Mouse (Mus musculus) effector memory CD4-positive, alpha-beta T cell, adult 5 months (primary cell): Measurements from ENCODE around the gene Zbtb4. TPM values are rescaled to one million over a fixed set of nuclear protein-coding genes. Genes with fewer than 3 reads are reported as not detected.

ENCODE experiments used
- polyA plus RNA-seq: library from polyadenylated mRNA; unstranded; fragments of 100-300 nt; shearing (Covaris generic); gene quantifications from one replicate; pipeline ENCODE4 v1.2.1, GENCODE M21; 2017

Gene Zbtb4
- polyA plus RNA-seq: 7.6 TPM

DNA sequence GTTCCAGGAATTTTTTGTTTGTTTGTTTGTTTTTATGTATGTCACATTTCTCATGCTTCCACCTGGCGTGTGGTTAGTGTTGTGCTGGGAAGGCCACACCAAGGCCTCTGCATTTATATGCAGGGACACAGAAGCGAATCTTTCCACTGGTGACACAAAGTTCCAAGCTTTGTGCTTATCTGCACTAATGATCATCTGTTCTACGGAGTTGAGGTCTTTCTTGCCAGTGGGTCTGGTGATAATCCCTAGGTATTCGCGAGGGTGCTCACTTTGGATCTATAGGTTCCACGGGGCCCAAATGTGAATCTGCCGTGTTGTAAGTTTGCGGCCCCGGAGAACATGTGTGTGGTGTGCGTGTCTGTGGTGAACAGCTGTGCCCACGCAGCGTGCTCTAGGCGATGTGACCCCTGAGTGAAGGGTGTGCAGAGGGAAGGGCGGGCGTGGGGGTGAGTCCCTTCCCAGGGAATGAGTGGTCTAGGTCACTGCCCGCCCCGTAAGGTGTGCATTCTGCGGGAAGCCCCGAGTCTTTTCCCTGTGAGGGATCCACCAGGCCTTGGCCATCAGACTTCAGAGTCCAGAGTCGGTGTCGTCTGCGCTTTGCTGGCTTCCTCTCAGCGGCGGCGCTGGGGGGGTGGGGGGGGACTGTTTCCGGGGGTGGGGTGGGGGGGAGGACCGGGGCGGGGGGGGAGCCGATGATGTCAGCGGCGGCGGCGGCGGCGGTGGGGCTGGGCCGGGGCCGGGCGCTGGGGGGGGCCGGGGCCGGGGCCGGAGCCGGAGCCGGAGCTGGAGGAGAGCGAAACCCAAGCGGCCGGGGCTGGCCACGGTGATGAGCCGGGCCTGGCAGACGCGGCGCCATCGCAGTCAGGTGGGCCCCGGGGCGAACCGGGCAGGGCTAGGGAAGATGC, at the start of gene Zbtb4:
TSS of gene Zbtb4 (plus strand) at position 692 of the 905 bp plus-strand sequence.

DNA sequence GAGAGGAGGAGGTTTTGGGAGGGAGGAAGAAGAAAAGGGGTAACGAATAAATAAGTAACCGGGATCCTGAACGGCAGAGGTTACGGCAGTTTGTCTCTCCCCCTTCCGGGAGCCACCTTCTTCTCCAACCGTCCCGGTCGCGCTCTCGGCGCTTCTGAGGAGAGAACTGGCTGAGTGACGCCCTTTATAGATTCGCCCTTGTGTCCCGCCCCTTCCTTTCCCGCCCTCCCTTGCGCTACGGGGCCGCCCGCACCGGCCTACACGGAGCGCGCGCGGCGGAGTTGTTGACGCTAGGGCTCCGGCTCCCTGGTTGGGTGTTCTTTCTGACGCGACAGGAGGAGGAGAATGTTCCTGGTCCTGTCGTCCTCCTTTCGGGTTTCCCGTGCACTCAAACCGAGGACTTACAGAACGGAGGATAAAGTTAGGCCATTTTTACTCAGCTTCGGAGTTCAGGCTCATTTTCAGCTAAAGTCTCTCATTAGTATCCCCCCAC, 7.2 kb upstream of the Zbtb4 start, which contains the start of gene Polr2a:
TSS of gene Polr2a (minus strand) at position 160 of the 493 bp plus-strand sequence.

DNA sequence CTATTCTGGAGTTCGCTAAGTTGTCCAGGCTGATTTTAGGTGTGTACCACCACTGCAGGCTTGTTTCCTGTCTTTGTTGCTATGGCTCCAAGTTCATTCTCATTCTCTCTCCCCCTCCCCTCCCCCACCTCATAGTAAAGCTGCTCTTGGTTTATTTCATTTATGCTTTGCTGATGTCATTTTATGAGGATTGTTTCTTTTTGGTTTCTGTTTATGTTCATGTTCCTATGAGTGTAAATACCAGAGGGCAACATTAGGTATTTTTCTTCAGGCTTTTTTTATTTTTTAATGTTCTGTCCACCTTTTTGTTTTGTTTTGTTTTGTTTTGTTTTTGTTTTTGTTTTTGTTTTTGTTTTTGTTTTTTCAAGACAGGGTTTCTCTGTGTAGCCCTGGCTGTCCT, 3.8 kb upstream of the Zbtb4 start, which contains the start of gene Slc35g3:
TSS of gene Slc35g3 (minus strand) at position 101 of the 400 bp plus-strand sequence.

DNA sequence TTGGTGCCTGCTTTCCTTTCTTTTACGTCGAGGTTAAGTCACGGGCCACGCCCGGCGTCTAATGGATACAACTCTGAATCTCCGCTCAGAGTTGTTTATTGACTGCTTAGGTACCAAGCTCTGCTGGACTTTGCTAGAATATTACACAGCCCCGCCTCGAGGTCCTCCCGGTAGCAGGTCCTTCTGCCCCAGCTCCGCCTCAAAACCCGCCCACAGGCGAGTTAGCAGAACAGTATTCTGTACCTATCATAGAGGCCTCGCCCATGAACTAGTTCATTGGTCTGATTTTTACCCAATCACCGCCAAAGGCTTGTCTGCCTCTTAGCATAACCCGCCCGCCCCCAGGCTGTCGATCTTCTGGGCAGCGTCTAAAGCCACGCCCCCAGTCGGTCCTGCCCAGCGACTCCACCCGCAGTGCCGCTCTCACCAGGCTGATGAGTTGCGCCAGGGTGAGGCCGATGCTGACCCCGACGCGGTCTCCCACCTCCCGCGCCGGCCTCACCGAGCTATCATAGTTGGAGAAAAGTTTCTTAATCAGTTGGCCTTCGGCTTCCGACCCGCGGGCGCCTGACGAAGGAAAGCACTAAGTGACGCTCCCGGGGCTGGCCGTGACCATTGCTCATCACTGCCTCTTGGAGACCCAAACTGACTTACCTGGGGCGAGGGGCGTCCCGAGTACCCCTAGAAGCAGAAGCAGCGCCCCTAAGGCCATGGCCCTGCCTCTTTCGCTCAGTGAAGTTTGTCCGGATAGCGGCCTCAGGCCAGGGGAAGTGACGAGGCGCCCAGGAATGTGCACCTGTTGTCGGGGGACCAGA, 29.7 kb downstream of the Zbtb4 start, which contains the start of gene Chrnb1:
TSS of gene Chrnb1 (minus strand) at position 776 of the 815 bp plus-strand sequence.

DNA sequence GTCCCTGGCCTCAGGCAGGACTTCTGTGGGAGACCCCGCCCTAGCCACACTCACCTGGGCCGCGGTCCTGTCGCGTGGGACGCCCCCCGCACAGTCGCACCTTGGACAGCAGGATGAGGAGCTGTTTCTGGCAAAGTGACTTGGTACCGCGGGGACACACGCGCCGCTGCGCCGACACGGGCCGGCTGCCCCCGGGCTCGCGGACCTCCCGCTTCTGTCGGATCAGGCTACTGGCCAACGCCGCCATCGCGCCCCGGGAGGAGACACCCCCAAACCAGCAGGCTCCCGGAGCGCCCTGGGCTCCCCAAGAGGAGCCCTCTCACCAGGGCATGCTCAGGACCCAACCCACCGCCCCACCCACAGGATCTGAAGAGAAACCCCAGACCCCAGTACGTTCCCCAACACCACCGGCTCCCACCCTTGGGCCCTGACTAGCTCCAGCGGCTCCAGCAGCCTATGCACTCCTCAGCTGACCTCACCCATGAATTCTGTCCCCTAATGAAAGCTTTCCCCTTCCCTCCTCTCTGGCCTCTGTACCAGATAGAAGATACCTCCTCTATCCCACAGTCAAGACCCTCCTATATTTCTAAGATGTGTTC, 35.8 kb downstream of the Zbtb4 start, which contains the start of gene Fgf11:
TSS of gene Fgf11 (minus strand) at position 479 of the 599 bp plus-strand sequence.

DNA sequence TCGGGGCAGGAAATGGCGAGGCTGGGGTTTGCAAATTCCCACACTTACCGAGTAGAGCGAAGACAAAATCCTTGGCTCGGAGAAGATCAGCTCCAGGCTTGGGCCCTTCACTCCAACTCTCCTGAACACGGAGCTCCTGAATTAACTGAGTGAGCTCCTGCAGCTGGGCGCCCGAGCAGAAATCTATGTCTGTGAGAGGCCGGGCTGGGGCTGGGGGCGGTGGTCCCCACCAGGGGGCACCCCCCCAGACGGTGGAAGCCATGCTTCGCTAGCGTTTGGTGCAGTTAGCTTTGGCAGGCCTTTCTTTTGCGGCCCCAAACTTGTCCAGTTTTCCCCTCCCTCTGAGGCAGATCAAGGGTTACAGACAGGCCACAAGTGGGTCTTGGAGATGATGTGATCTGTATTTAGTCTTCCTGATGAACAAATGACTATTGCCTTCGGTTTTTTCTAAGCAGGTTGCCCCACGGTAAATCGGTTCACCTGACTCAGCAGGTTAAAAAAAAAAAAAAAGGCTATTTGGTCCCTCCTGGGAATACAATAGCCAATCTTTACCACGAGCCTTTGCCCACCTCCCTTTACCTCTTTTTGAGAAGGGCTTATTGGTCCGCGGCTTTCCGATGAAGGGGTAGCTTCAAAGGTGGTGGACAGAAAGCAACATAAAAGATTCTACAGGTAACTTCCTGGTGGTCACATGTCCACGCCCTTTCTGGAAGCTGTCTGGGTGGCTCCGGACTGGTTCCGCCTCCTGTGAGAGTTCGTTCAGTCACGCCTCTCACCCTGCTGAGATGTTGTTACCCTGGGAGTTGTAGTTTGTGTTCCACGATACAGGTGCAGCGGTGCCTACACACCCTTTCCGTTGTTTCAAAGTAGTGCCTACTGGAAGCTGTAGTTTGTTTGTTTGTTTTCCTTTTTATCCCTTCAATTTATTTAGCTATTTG, 39.5 kb downstream of the Zbtb4 start, which contains the start of gene Tmem102:
TSS of gene Tmem102 (minus strand) at position 653 of the 938 bp plus-strand sequence.

DNA sequence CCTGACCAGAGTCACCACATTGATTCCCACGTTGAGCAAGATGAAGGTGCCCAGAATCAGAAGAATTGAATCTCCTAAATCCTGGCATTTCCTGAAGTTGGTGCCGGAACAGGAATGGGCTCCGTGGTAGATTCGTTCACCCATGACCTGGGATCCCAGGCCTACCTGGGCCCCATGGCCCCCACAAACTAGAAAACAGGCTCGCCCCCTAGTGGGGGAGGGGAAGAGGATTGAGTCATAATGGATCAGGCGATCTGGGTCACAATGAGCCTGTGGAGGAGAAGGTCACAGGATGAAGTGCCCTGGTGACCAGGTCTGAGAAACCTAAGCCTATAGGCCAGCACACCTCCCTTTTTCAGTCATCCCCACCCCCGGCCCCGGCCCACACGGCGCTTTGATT, 49.4 kb downstream of the Zbtb4 start, which contains the start of gene Gm39566:
TSS of gene Gm39566 (minus strand) at position 144 of the 400 bp plus-strand sequence.

DNA sequence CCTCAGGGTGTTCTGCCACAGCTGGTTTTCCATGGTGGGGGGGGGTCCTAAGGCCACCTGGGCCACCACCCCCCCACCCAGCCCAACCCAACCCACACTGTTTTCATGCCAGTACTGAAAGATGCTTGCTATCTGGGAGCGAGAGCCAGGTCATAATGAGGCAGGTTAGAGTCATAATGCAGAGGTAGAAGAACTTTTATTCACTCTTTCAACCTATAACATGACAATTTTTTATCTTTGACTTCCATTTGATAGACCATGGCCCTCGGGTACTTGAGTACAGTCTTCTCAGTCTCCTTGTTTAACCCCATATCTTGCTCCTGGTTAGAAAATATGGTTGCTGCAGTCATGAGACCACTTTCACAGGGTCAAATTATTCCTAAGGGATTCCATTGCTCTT, 52.7 kb downstream of the Zbtb4 start, which contains the start of gene Spem2:
TSS of gene Spem2 (minus strand) at position 101 of the 400 bp plus-strand sequence.

DNA sequence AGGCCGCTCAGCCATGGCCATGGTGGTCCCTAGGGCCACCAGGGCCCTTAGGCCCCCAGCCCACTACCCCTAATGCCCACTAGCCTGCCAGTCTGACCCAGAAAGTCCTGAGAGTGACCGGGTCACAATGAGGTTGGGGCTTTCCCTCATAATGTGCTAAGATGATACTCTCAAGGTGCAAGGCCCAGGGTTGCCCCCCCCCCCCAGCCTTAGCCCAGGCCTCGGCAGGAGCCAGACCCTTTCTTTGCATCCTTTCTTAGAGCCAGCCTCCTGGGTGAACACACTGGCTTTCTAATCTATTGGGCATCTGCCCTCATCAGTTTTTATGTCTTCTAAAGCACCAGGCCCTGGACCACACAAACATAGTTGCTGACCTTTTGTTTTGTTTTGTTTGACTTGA, 56.4 kb downstream of the Zbtb4 start, which contains the start of gene Spem1:
TSS of gene Spem1 (minus strand) at position 101 of the 400 bp plus-strand sequence.

Other genes starting within 250 kb of the Zbtb4 start
- gene Dnah2, start 216.8 kb upstream of the Zbtb4 start, polyA plus RNA-seq: not detected
- gene Efnb3, start 205.7 kb upstream of the Zbtb4 start, polyA plus RNA-seq: not detected
- 11.0 TPM for gene Wrap53, start 185.7 kb upstream of the Zbtb4 start, polyA plus RNA-seq
- gene Trp53, start 185.6 kb upstream of the Zbtb4 start, polyA plus RNA-seq: 180 TPM
- not detected for gene Atp1b2, start 160.0 kb upstream of the Zbtb4 start, polyA plus RNA-seq
- not detected for gene Shbg, start 148.0 kb upstream of the Zbtb4 start, polyA plus RNA-seq
- not detected for gene Sat2, start 143.9 kb upstream of the Zbtb4 start, polyA plus RNA-seq
- gene Fxr2, start 132.9 kb upstream of the Zbtb4 start, polyA plus RNA-seq: 70.3 TPM
- not detected for gene Sox15, start 110.6 kb upstream of the Zbtb4 start, polyA plus RNA-seq
- gene Mpdu1, start 103.3 kb upstream of the Zbtb4 start, polyA plus RNA-seq: 39.4 TPM
- 4.3 TPM for gene Cd68, start 99.8 kb upstream of the Zbtb4 start, polyA plus RNA-seq
- 908 TPM for gene Eif4a1, start 93.5 kb upstream of the Zbtb4 start, polyA plus RNA-seq
- gene Senp3, start 83.8 kb upstream of the Zbtb4 start, polyA plus RNA-seq: 32.0 TPM
- gene Tnfsf13, start 80.1 kb upstream of the Zbtb4 start, polyA plus RNA-seq: not detected
- not detected for gene Tnfsf12, start 70.1 kb upstream of the Zbtb4 start, polyA plus RNA-seq
- not detected for gene Tnfsfm13, start 69.8 kb upstream of the Zbtb4 start, polyA plus RNA-seq
- 60.5 TPM for gene Polr2a, start 7.3 kb upstream of the Zbtb4 start, polyA plus RNA-seq
- gene Slc35g3, start 3.9 kb upstream of the Zbtb4 start, polyA plus RNA-seq: not detected
- gene Chrnb1, start 30.0 kb downstream of the Zbtb4 start, polyA plus RNA-seq: 1.4 TPM
- not detected for gene Fgf11, start 35.9 kb downstream of the Zbtb4 start, polyA plus RNA-seq
- gene Tmem102, start 39.7 kb downstream of the Zbtb4 start, polyA plus RNA-seq: not detected
- not detected for gene Gm39566, start 49.4 kb downstream of the Zbtb4 start, polyA plus RNA-seq
- gene Spem2, start 52.6 kb downstream of the Zbtb4 start, polyA plus RNA-seq: not detected
- not detected for gene Spem1, start 56.3 kb downstream of the Zbtb4 start, polyA plus RNA-seq
- not detected for gene Nlgn2, start 71.9 kb downstream of the Zbtb4 start, polyA plus RNA-seq
- gene Tmem256, start 72.6 kb downstream of the Zbtb4 start, polyA plus RNA-seq: 42.5 TPM
- gene Plscr3, start 80.5 kb downstream of the Zbtb4 start, polyA plus RNA-seq: 9.2 TPM
- gene Tnk1, start 92.8 kb downstream of the Zbtb4 start, polyA plus RNA-seq: not detected
- not detected for gene Tmem95, start 112.1 kb downstream of the Zbtb4 start, polyA plus RNA-seq
- 0.11 TPM for gene Kctd11, start 115.5 kb downstream of the Zbtb4 start, polyA plus RNA-seq
- 462 TPM for gene Acap1, start 129.6 kb downstream of the Zbtb4 start, polyA plus RNA-seq
- 0.80 TPM for gene 2810408A11Rik, start 135.1 kb downstream of the Zbtb4 start, polyA plus RNA-seq
- gene Neurl4, start 135.2 kb downstream of the Zbtb4 start, polyA plus RNA-seq: 5.4 TPM
- gene Gps2, start 148.0 kb downstream of the Zbtb4 start, polyA plus RNA-seq: 200 TPM
- gene Eif5a, start 156.0 kb downstream of the Zbtb4 start, polyA plus RNA-seq: 977 TPM
- gene Ybx2, start 169.9 kb downstream of the Zbtb4 start, polyA plus RNA-seq: not detected
- not detected for gene Slc2a4, start 182.3 kb downstream of the Zbtb4 start, polyA plus RNA-seq
- not detected for gene Cldn7, start 198.9 kb downstream of the Zbtb4 start, polyA plus RNA-seq
- 41.4 TPM for gene Ctdnep1, start 215.2 kb downstream of the Zbtb4 start, polyA plus RNA-seq
- gene Elp5, start 216.6 kb downstream of the Zbtb4 start, polyA plus RNA-seq: 50.5 TPM
- 366 TPM for gene Gabarap, start 225.2 kb downstream of the Zbtb4 start, polyA plus RNA-seq
- gene Phf23, start 229.9 kb downstream of the Zbtb4 start, polyA plus RNA-seq: 52.0 TPM
- 20.9 TPM for gene Dvl2, start 234.7 kb downstream of the Zbtb4 start, polyA plus RNA-seq
- 83.6 TPM for gene Acadvl, start 249.5 kb downstream of the Zbtb4 start, polyA plus RNA-seq